Mouse (Mus musculus): ENCODE data around the gene Cox6a1.
A peak's percentile ranks its signal among the peaks of the same experiment; 100 is the strongest.

Cox6a1 gene

GRCm38 (mm10) chr5:115300035-115300744 is 48.6 kb downstream of the Cox6a1 start:
- DNase-seq, result peak; percentile 73 to 77

- DNase-seq, result no peak
Observed at GRCm38 (mm10) chr5:115296347-115296746, 52.4 kb downstream of the Cox6a1 start.
